Mouse (Mus musculus) heart, postnatal 25 days (tissue): Measurements from ENCODE around the gene Glipr1l3. TPM values are rescaled to one million over a fixed set of nuclear protein-coding genes. Genes with fewer than 3 reads are reported as not detected.
"Not testable (repeated sequence)": the region's sequence is repeated elsewhere in the genome, so short reads cannot be mapped to it uniquely, and the experiment has no call there.

Experiments
- DNase-seq: peaks from one replicate; pipeline ENCODE4 v3.0.0; 2022; ENCODE audit warnings: low spot score
- intact Hi-C: fragments of 180-260 bp; cut with DNase I; formaldehyde crosslinking; loops from one replicate; pipeline ENCODE4 v1.15.1; 2025
- total RNA-seq, 2 experiments: library from RNA; stranded (reverse); gene quantifications; 2 replicates each; pipeline ENCODE4 v1.2.3; 2021

Glipr1l3 gene
- total RNA-seq: not detected

GRCm38 (mm10) chr10:112159882-112160560, at the start of gene Glipr1l3:
TSS of gene Glipr1l3 (minus strand) at chr10:112160327.
- intact Hi-C loops, DNase-seq: not testable (repeated sequence)

GRCm38 (mm10) chr10:112203463-112203862, 43.3 kb upstream of the Glipr1l3 start:
- intact Hi-C loops: loop anchor here (5.0 kb wide), 1 partner anchor 181 kb away; no protein-coding TSS in a partner anchor
- no peak for DNase-seq

GRCm38 (mm10) chr10:112193919-112194318, 33.8 kb upstream of the Glipr1l3 start:
- DNase-seq, intact Hi-C loops: not testable (repeated sequence)

GRCm38 (mm10) chr10:112177027-112177426, 16.9 kb upstream of the Glipr1l3 start:
- intact Hi-C loops, DNase-seq: not testable (repeated sequence)

GRCm38 (mm10) chr10:112163168-112163766, 3.1 kb upstream of the Glipr1l3 start, which contains the start of gene Caps2:
TSS of gene Caps2 (plus strand) at chr10:112163621.
- intact Hi-C loops: no loop called here
- DNase-seq: no peak

GRCm38 (mm10) chr10:112139834-112140233, 20.3 kb downstream of the Glipr1l3 start:
- intact Hi-C loops: loop anchor here (5.0 kb wide), 1 partner anchor 58 kb away; the partner anchor contains the start of gene Glipr1l2

GRCm38 (mm10) chr10:112138871-112139430, 21.2 kb downstream of the Glipr1l3 start:
- intact Hi-C loops: loop anchor here (5.0 kb wide), 1 partner anchor 57 kb away; the partner anchor contains the start of gene Glipr1l2
- DNase-seq: no peak

More at GRCm38 (mm10) chr10:112139834-112140233, 20.3 kb downstream of the Glipr1l3 start:
- no peak for DNase-seq

GRCm38 (mm10) chr10:112138050-112138870, 21.9 kb downstream of the Glipr1l3 start:
- no peak for DNase-seq

GRCm38 (mm10) chr10:112132194-112132593, 27.9 kb downstream of the Glipr1l3 start:
- intact Hi-C loops: no loop called here
- DNase-seq: no peak

More at GRCm38 (mm10) chr10:112138050-112138870, 21.9 kb downstream of the Glipr1l3 start:
- intact Hi-C loops: loop anchor here (5.0 kb wide), 1 partner anchor 56 kb away; the partner anchor contains the start of gene Glipr1l2

GRCm38 (mm10) chr10:112127682-112128230, 32.4 kb downstream of the Glipr1l3 start:
- intact Hi-C loops, DNase-seq: not testable (repeated sequence)

GRCm38 (mm10) chr10:112125090-112125489, 35.0 kb downstream of the Glipr1l3 start:
- intact Hi-C loops, DNase-seq: not testable (repeated sequence)

GRCm38 (mm10) chr10:112110401-112110800, 49.7 kb downstream of the Glipr1l3 start:
- intact Hi-C loops: no loop called here
- DNase-seq: no peak

GRCm38 (mm10) chr10:112105785-112106184, 54.3 kb downstream of the Glipr1l3 start:
- intact Hi-C loops: loop anchor here (2.0 kb wide), 1 partner anchor 129 kb away; no protein-coding TSS in a partner anchor
- DNase-seq: not testable (repeated sequence)

Other genes with a start within 250 kb of the Glipr1l3 start
- 10 to 100 TPM; 24.0 to 26.8 TPM for gene Krr1, start 187.7 kb downstream of the Glipr1l3 start, total RNA-seq
- 1 to 10 TPM; 1.3 to 2.0 TPM for gene Glipr1, start 157.7 kb downstream of the Glipr1l3 start, total RNA-seq
- not detected for gene Glipr1l1, start 100.1 kb downstream of the Glipr1l3 start, total RNA-seq
- not detected for gene Glipr1l2, start 77.0 kb downstream of the Glipr1l3 start, total RNA-seq
- not detected for gene Caps2, start 3.3 kb upstream of the Glipr1l3 start, total RNA-seq
- gene Kcnc2, start 110.8 kb upstream of the Glipr1l3 start, total RNA-seq: under 1 TPM; 0.39 to 0.42 TPM